Mouse (Mus musculus): Measurements from ENCODE around the gene Sh3kbp1.

Gene Sh3kbp1

GRCm38 (mm10) chrX:159856866-159857265 is 229.8 kb downstream of the Sh3kbp1 start:
- DNase-seq, result no peak

DNA sequence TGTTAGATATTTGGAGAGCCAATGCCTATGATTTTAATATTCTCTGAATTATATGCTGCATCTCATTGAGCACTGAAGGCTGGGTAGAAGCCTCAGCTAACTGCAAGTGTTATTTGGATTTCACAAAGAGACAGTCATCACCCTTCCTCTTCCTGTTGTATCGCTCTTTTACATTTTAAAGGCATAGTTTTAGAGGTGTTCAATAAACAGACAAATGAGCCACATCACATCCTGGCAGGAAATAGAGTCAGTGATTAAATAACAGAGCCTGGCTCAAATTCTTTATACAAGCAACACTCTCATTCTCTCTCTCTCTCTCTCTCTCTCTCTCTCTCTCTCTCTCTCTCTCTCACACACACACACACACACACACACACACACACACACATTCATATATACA is 231.1 kb downstream of the Sh3kbp1 start:
- no peak for DNase-seq

DNA sequence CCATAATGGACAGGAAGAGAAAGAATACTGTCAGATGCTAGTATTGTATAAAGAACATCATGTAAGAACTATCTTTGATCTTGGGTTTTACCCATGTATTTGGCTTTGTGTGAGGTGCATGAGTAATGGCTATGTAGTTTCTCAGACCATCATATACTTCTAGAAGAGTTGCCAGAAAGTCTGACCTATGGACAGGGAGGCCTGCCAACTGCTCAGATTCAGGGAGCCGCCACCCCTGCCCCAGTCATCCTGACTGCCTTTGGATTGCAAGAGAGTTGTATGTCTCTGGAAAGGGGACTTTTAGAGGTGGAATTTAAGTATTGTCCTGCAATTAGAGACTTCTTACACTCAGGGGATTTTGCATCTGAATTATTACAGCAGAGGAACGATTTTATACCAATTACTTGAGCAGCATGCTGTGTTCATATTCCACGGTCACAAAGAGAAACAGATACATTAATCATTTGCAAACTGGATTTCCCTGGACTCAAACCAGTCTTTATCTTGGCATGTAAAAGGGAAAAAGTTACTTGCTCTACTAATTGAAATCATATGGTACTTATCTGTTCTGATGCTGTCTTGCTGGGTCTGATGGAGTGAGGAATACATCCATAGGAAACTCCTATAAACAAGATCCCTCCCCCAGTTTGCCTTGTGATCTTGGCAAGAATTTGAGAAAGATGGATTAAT is 233.9 kb downstream of the Sh3kbp1 start:
- DNase-seq, result no peak

DNA sequence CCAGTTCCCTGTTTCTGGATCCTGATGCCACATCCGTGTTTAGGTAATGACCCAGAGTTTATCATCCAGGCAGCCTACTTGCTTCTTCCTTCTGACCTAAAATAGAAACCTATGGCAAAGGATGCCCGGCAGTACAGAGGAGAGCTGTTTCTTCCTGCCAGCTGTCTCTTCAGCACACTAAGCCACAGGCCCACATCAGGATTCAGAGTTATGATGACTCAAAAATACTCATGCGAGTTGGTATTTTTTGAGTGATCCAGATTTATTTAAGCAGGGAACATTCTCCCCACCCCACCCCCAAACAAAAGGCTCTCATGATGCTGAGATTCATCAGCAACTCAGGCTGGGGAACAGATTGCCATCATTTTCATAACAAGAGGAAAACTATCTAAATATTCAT is 240.6 kb downstream of the Sh3kbp1 start:
- DNase-seq, result no peak

GRCm38 (mm10) chrX:159872521-159872920 is 245.4 kb downstream of the Sh3kbp1 start:
- DNase-seq, result no peak

DNA sequence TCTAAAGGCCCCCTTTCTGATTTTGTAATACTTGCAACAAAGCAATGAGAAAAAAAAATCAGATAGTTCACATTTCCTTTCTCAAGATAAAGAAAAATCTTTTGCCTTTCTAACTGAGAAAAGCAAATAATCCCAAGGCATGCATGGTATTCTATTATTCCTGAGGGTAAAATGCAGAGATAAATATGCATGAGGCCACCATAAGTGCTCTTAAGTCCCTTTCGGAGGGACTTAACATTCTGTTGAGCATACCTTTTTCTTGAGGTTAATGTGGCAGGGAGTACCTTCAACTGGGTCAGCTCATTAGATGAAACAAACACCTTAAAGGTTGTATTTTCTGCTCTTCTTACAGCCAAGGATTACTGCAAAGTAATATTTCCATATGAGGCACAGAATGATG is 250.7 kb downstream of the Sh3kbp1 start:
- DNase-seq, result no peak

- DNase-seq, result no peak
These were observed 252.4 kb downstream of the Sh3kbp1 start for GRCm38 (mm10) chrX:159879455-159879854.

DNA sequence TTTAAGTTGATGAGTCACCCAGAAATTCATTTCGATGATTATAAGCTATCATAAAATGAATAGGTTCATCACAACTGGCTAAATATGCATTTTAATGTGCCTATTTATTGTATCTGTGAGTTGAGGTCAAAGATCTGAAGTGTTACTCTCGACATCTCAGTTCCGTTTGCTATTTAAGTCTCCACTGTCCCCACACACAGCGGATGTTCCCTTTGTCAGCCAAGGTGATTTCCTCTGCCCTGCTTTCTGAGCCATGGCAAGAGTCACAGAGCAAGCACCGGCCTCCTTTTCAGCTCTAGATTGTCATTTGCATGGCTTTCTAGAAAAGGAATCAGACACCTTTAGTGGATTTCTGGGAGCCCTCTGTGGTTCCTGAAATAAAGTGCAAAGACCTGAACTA is 254.5 kb downstream of the Sh3kbp1 start:
- DNase-seq, result no peak

DNA sequence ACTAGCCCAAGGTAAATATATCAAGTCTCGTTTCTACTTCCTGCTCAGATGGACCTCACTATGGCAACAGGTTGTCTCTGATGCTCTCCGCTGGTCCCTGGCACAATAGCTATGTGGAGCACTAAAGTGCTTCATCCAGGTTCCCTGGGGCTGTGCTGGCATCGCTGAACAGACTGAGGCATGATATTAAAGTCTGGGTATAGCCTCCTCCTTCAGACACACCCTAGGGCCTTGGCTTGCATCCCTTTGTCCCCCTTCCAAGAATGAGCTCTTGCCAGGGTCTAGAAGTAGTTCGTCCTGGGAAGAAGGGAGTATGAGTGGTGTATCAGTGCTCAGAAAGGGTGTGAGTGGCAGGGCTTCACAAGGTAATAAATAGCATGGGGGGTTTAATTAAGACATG is 269.5 kb downstream of the Sh3kbp1 start:
- no peak for DNase-seq

GRCm38 (mm10) chrX:159898110-159898509 is 271.0 kb downstream of the Sh3kbp1 start:
- no peak for DNase-seq

DNA sequence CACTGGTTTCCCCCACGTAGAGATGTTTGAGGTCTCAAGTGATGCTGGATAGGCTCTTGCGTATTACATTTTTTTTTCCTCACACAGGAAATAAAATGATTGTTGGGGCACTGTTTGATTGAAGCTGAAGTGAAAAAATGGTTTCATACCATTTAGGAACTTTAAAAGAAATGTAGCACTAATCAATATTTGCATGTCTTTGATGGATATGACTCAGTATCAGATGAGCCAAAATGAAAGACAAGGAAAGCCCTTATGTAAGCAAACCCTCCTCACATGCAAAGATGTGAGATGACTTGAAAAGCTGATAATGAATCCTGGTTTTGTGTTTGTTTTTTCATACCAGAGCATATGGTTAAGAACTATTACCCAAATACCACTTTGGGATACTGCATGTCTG is 272.0 kb downstream of the Sh3kbp1 start:
- DNase-seq, result no peak

DNA sequence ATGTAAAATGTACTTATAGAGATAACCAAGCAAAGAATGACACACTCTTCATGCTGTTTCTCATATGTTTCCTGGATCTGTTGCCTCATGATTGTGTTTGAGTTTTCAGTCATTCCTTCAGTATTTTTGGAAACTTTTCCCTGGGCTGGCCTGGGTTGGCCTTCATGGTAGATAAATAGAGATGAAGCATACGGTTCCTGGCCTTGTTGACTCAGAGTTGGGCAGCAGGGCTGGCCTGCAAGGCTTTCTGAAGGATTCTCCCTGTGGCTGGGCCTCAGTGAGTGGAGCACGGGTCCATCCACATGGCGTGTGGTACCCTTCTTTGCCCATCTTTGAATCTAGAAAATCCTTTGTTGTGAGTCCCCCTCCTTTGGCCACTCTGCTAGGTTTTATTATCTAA is 276.3 kb downstream of the Sh3kbp1 start:
- DNase-seq, result no peak

DNA sequence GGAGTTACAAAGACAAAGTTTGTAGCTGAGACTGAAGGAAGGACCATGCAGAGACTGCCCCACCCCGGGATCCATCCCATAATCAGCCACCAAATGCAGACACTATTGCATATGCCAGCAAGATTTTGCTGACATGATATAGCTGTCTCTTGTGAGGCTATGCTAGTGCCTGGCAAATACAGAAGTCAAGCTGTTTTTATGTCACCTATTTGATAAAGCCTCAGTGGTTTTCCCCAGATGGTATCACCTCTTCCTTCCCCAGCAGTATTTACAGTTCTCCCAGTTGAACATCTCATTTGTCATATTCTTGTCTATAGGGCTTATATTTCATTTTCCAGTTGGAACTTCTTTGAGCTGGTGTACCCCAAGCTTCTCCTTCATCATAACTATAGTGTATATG is 280.6 kb downstream of the Sh3kbp1 start:
- DNase-seq, result no peak

GRCm38 (mm10) chrX:159909446-159910277 is 282.6 kb downstream of the Sh3kbp1 start:
- no peak for DNase-seq

- no peak for DNase-seq
These were observed 283.5 kb downstream of the Sh3kbp1 start for GRCm38 (mm10) chrX:159910600-159910999.

DNA sequence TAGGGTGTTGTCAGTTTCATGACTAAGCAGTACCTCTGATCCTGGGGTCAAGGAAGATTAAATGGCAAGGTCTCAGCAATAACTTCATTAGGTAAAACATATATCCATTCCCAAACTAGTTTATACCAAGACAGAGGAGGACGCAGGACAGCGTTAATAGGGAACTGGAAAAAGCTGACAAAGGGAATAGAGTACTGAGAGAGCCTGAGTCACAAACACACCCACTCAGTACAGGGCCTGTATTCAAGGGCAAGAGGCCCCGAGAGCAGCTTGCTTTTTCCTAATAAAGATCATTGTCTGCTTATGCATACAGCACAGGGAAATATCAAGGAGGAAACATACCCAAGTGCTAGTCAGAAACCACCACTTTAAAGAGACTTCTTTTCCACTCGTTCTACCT is 284.5 kb downstream of the Sh3kbp1 start:
- no peak for DNase-seq

DNA sequence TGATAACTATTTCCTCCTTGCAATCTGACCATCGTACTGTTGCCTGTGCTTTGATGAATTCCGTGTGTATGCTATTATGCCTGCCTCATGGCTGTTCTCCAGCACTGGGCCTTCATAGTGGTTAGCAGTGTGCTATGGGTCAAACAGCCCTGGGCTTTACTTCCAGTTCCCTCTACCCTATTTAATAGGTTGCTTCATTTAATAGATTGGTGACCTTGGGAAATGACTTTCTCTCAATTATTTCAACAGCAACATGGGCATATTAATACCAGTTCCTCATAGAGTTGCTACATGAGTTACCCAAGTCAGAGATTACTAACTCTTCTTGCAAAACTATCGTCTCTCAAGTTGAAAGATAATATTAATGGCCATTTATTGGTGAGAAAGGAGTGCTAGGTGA is 285.0 kb downstream of the Sh3kbp1 start:
- DNase-seq, result no peak

DNA sequence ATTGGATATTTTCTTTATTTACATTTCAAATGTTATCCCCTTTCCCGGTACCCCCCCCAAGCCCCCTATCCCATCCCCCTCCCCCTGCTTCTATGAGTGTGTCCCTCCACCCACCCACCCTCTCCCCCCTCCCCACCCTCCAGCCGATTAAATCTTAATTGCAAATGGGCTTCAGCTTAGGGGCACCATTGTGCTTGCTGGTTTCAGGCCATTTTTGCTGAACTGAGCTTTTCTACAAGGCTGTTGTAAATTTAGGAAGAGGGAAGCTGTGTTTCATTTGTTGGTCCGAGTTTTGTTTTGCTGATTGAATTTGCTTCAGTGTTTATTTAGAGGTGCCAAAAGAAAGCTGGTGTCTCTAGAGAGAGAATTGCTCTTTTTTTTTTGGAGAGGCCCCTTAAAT is 286.4 kb downstream of the Sh3kbp1 start:
- DNase-seq, result no peak

DNA sequence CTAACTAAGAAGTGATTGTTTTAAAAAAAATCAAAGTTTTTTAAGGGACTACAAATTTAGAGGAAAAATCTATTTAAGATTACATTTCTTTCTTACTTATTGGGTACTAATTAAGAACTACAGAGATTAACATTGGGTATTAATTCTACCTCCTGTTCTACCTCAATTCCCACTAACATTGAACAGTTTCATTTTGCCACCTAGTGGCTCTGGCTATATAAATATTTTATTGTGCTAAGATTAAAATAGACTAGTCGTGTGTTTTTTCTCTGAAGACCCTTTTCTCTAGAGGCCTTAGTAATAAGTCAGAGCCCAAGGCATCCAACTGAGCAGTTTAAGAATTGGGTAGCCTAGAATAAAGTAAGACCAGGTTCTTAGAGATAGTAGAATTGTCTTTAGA is 288.1 kb downstream of the Sh3kbp1 start:
- no peak for DNase-seq

DNA sequence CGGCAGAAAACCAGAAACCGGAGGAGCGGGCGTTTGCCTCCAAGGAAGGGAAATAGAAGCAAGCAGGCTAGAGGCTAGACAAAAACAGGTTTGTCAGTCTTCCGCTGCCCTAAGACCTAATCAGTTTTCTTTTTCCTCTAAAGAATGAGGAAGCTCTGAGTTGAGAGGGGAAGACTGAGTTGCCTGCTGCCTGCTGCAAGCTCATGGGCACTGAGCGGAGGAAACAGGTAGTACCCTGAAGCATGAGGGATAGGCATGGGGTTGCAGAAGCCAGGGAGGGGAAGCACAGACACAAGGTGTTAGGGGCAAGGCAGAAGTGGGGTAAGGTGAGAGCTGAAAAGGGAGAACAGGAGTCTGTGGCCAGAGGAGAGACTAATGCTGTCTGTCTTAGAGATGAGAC is 297.7 kb downstream of the Sh3kbp1 start:
- DNase-seq, result no peak

- DNase-seq, result no peak
These were observed 301.1 kb downstream of the Sh3kbp1 start for GRCm38 (mm10) chrX:159928165-159928564.

DNA sequence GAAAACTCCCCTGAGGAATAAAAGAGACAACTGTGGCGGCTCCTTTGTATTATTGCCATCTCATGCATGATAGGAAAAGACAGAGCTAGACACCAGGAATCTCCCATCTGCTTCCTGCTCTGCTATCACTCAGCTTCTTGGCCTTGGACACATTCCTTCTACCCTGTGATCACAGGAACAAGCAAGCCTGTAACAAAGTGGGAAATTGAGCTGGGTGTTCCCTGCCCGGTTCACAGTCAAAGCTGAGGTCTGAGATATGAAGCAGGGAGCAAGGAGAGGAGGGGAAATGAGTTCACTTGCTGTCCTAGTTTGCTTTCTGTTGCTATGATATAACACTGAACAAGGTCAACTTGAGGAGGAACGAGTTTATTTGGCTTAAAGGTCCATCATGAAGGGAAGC is 301.8 kb downstream of the Sh3kbp1 start:
- no peak for DNase-seq

GRCm38 (mm10) chrX:159932027-159932426 is 305.0 kb downstream of the Sh3kbp1 start:
- DNase-seq, result no peak

DNA sequence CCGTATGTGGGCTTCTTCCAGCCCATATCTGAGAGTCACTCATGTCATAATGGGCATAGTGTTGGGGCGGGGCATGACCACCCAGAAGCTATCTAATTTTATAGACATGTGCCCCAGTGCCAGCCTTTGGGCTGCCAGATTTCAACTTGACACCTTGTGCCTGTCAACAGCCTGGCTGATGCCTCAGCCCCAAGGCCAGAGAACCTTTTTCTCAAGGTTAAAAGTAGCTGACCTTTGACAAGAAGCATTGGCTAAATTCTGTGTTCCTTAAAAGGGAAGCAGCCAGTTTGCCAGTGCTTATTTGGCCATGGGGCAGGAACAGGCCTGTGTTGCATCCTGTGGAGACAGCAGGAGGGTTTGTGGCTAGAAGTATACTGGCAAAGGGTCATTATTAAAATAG is 315.5 kb downstream of the Sh3kbp1 start:
- DNase-seq, result no peak

DNA sequence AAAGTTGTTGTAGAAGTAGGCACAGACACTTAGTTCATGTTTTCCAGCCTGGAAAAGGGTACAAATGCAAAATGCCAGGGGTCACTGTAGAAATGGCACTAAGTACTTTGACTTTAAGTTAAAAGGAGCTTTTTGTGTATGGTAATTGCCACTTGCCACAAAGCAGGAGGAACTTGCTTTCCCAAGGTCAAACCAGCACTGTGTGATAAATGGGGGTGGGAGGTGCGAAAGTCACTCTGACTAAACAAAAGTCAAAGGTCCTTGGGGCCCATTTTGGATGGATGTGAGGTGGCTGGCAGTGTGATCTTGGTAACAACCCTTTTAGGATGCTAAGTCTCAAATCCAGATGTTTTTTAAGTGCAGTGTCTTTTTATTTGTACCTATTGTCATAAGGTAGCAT is 316.5 kb downstream of the Sh3kbp1 start:
- no peak for DNase-seq
